Mouse (Mus musculus): ENCODE data around the gene Ascl3.

DNA sequence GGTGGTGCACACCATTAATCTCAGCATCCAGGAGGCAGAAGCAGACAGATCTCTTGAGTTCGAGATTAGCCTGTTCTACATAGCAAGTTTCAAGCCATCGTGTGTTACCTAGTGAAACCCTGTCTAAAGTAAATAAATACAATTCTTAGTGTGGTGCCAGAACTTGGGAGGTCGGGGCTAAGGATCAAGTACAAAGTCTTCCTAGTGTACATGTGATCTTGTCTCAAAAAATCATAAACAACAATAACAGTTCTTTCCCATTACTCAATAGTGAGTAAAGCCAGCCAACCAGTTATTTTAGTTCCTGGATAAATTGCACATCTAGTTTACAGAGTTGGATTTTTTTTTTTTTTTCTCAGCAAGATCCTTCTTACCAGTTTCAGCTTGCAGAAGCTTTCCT lies 27.1 kb downstream of the Ascl3 start:
- no peak for TF ChIP-seq CTCF (IDR thresholded peaks at IDR 0.05; ENCODE audit: borderline replicate concordance, insufficient read depth, low read length)
- no peak for TF ChIP-seq POLR2A (IDR thresholded peaks at IDR 0.05; ENCODE audit: low read depth, low read length)
